Mouse (Mus musculus) granulocyte monocyte progenitor cell, adult 5-6 weeks (primary cell): ENCODE measurements at regions not wholly inside any gene's neighbourhood (a gene's known extent, or its start where the extent isn't known, plus 50 kb on each side); places are given as distances from the start of the nearest gene placed in this dataset.

Experiments used
- ATAC-seq: replicated peaks from 2 replicates; pipeline ENCODE4 v1.8.0; 2016; ENCODE audit warnings: mild to moderate bottlenecking, moderate TSS enrichment, inconsistent platforms; ENCODE audit not compliant: poor library complexity, severe bottlenecking

DNA sequence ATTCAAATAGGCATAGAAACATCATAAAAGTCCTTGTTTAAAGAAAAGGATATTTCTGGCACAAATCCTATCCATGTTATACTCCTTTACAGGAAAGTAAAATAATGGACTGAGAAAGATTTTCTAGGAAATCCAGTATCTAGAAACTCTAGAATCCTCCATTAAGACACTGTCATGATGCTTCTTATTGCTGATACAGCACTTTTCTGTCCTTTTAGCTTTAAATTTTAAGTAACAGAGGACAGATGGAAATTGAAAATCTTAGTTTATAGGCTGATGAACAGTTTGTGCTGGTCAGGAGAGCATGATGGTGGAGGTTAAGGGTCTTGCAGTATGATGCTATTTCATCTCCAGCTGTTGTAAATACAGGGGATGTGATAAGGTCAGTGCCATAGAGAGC lies 459.9 kb downstream of the Olfm4 start:
- ATAC-seq = no peak

DNA sequence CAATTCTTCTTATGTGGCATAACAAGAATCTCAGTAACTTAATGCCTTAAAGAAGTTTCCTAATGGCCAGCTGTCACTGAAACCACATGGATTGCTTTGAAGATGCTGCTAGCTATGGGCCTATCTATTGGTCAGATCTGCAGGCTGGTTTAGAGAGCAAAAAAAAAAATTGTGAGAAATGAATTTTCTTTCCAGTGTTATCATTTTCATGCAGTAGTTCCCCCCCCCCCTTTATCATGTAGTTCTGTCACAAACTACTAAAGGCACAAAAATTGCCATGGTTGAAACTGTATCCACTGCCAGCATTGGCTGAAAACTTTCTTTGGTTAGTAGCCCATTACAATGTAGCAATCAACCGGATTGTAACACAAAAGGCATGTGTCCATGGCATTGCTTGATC lies 487.6 kb downstream of the Olfm4 start:
- ATAC-seq = no peak

DNA sequence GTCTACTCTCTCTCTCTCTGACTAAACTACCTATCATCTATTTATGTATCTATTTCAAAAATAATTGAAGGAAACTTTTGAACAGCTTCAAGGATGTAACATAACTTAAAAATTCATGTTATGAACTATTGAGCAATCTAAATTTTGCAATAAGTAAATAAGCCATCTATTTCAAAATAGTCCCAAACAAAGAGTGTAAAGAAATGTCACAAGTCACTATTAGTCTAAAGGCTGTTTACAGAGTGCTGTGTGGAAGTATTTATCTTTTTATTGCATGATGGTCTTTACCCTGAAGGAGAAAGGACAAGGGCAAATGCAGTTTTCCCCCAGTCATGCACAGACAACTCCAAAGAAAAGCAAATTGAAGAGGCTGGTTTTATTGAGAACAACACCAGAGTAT lies 496.0 kb downstream of the Olfm4 start:
- no peak for ATAC-seq

DNA sequence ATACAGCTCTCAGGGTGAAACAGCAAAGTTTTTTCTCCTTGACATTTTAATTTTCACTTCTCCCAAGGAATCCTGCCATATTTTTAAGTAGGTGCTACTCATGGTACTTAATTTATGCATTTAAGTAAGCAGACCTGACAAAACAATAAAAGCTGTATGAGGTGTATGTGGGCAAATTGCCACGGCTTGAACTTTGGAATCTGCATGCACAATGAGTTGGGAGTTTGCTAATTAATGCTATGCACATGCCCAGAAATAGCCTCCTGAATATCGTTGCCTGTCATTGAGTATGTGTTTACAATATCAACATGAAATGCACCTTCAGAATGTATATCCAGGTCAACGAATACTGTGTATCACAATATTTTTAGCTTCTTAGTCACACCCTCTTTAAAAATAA lies 498.9 kb downstream of the Olfm4 start:
- ATAC-seq = no peak

DNA sequence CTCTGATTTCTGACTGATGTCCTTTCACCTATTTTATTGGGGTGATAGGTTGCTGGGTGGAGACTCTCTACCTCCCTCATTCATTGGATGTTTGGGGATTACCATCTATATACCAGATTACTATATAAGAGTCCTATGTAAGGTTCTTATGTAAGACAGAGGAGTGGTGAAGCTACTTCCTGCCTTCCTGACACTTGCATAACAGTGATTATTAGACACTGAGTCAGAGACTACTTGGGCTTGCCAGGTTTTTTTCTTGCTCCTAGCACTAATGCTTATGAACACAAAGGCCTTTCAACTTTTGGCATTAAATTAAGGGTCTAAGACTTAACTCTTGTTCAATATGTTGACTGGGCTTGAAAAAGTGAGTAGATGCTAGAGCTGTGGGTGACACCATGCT lies 500.4 kb downstream of the Olfm4 start:
- ATAC-seq = no peak

DNA sequence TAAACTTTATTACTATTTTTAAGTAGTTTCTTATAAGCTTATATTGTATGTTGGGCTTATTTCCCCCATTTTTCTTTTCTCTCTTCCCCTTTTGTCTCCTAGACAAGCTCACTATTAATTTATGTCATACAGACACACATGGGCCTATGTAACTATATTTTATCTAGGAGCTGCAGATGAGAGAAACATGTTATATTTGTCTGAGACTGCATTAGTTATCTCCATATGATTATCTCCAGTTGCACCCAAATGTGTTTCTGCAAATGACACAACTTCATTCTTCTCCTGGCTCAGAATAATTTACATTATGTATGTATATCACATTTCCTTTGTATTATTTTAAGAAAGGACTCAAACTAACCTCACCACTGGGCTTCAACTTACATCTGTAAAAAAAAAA lies 501.3 kb downstream of the Olfm4 start:
- no peak for ATAC-seq

DNA sequence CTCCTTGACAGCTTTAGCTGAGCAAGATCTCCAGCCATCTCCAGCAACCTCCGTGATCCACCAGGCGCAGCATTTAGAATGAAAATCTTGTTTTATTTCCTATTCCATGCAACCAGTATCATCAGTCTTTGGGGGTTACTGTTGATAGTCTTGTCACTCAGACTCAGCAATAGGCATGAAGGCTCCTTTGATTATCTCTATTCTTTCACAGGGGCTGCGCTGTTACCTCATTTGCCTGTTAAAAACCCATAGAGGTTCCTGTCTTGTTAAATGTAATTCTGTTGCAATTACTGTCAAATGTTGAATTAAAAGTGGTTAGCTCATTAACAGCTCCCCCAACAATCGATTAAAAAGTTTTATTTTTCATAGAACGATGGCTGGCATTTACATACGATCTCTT lies 502.7 kb downstream of the Olfm4 start:
- no peak for ATAC-seq

GRCm38 (mm10) chr14:80492043-80492900 lies 508.4 kb downstream of the Olfm4 start:
- ATAC-seq = no peak

DNA sequence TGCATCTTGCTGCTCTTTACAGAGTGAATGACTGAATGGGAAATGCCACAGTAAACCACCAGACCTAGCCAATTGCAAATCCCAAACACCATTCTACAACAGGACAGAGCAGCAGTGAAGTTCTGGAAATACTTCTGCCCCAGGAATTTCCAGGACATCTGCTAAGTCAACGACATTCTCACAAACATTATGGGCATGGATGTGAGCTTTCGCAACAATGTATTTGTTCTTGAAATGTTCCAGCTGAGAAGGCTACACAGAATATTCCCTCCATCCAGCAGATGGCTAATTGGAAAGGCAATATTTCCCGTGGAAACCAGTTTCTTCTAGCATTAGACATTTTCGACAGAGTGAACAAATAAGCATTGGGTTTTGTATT lies 509.0 kb downstream of the Olfm4 start:
- no peak for ATAC-seq

DNA sequence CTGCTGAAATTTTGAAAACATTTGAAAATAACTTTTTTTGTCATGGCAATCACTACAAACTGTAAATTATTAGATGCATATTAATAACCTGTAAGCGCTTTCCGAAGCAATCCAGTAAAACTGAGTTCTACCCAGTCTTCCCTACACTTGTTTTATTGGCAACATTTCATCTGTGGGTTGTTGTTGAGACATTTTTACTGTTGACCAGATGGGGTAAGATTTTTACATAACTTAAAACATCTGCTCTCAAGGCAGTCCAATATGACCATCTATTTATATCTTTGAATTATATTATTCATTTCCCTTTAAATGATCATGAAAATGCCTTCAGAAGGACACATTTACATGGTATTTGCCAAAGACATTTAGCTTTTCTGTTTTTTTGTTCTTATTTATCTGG lies 520.5 kb downstream of the Olfm4 start:
- no peak for ATAC-seq

DNA sequence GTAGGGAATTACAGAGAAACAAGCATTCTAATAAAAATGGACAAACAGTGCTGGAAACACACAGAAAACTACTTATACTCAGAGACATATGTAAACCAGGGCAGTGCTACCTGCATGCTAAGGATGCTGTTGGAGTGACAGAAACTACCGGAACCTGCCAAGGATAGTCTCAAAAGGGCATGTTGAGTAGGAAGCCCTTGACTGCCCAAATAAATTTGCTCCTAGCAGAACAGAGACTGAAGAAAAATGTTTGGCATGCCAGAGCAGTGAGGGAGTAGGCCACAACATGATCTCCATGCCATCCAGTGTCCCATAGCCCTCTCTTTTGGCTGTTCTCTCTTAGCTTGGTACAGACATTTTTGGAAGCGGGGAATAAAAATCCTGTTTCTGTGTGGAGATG lies 532.7 kb downstream of the Olfm4 start:
- ATAC-seq = no peak

- ATAC-seq = no peak
These were observed 537.3 kb downstream of the Olfm4 start for GRCm38 (mm10) chr14:80521216-80521615.

GRCm38 (mm10) chr14:80521631-80522030 lies 537.8 kb downstream of the Olfm4 start:
- no peak for ATAC-seq

- no peak for ATAC-seq
These were observed 538.7 kb downstream of the Olfm4 start for GRCm38 (mm10) chr14:80522536-80522935.

- ATAC-seq = no peak
These were observed 544.6 kb downstream of the Olfm4 start for GRCm38 (mm10) chr14:80528419-80529028.

- no peak for ATAC-seq
These were observed 552.3 kb downstream of the Olfm4 start for GRCm38 (mm10) chr14:80536044-80536745.

DNA sequence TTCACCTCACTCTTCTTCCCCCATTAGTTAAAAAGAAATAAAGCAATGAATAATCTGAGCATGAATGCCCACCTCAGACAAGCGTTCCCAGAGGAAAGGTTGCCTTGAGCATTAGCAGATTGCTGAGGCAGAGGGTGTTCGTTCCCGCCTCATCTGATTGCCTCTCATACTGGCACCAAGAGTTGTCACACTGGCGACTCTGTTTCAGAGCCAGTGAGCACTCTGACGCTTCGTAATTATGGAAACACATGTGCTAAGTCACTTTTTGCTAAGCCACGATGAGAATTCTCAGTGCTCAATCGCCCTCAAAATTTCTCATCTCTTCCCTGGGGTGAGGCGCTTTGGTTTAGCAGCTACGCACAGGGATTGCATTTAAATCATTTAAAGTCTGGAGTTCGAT lies 576.1 kb downstream of the Olfm4 start:
- ATAC-seq = no peak
